Mouse (Mus musculus) T-helper 1 cell (primary cell): ENCODE data around the gene Ccni.

ENCODE experiments used
- in situ Hi-C: fragments of 300-600 bp; cut with MboI, MseI; formaldehyde crosslinking; loops from one replicate; pipeline ENCODE4 v1.15.1; 2025; ENCODE audit warnings: high pct_unique_total_duplicates

The Ccni gene

DNA sequence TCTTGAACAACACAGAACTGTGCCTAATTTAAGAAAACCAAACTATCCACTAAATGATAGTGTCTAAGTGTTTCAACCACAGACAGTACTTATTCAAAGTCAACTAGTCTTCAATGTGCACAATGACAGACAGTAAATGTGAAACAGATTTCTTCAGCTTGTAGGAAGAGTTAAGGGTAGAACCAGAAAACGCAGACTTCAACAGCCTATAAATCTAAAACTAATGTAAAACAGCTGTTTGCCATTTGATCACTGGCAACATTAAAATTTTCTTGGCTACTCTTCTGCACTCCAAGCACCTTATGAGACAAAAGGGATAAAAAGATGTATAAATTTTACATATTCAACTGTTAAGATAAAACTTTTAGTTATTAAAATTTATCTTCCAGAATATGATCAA lies 5.1 kb downstream of the Ccni start:
- in situ Hi-C loops: no loop called here

DNA sequence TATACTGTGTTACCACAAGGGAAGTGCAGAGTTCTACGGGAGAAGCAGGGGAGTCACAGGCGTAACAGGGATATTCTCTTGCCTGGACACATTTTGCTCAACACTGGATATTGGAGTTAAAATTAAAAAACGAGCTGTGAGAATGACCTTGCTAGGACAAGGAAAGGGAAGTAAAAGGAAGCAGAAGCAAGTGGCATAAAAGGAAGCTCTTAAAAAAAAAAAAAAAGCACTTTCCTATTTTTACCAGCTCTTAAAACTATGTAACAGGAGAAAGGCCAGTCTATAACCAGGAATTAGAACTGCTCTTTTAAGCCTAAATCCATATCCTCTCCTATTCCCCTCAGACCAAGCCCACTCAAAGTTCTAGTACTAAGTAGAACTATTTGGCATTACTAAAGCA lies 8.1 kb downstream of the Ccni start:
- in situ Hi-C loops: no loop called here

DNA sequence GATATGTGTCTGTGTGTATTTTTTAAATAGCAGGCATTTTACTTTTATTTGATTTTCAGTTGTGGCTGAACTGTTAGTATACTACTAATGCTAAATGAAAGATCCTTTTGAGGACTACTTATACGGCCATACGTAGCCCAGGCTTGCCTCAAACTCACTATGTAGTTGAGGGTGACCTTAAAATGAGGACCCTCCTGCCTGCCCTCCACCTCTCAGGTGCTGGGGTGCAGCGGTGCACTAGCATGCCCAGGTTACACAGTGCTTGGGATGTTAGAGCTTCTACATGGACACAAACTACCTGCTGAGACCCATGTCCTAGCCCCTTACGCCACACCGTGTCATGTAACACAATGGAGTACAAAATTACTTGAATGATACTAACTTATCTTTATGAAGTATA lies 15.9 kb downstream of the Ccni start:
- in situ Hi-C loops: no loop called here

DNA sequence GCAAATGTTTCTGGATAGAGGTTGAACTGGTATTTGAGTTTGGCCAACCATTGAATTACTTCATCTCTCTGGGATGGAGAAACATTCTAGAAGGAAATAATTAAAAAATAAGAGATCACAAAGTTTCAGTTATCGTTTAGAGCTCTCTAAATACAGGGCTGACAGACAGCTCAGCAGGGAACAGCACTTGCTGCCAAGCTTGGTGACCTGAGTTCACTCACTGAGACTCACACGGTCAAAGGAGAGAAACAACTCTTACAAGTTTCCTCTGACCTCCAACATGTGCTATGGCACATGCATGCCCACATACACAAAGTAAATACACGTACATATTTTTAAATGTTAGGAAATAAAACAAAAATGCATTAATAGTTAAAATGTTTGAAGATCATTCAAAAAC lies 16.7 kb downstream of the Ccni start:
- in situ Hi-C loops: no loop called here

DNA sequence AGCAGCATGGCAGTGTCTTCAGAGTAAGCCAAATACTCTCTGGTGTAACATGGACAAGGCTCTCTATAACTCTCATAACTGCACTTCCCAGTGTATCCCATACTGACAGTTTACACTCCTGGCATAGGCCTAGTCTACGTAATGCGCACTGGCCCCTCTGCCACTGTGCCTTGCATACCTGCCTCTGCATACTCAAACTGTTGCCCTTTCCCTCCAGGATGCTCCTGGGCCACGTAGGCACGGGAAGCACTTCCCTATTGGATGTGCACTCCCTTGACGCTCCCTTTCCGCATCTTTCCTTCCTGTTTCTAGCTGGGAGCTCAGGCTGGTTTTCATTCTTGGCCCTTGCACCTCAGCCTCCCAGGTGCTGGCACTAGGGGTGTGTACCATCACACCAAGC lies 21.7 kb downstream of the Ccni start:
- in situ Hi-C loops: no loop called here

DNA sequence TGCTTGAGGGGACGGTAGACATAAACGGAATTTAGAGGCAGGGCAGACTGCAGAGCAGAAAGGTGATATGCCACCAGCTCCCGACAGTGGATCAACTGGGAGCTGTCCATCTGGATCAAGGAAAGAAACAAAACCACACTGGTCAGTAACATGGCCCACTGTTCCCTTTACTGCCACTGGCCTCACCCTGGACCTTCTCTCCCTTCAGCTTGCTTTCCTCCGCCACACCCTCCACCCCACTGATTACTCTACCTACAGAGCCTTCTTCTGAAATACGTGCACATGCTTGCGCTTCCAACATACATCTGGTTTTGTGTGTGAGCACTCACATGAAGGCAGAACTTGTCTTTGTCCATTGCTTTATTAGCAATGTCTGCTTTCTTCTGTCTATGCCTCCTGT lies 23.0 kb downstream of the Ccni start:
- in situ Hi-C loops: no loop called here

DNA sequence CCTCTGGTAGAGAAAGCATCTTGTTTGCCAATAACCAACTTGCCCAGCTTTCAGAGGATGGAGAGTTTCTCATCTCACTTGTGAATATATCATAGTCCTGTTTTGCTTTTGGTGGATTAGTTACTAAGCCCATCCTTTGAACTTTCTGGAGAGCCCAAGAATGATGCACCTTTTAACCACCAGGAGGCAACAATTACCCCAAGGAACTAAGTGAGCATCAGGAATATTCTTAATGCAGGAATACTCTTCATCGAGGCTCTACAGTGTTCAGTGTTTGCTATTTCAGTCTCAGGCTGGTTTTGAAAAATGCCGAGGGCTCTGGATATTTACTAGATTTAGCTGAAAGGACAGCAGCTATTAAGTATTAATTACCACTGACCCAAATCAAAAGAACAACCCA lies 26.0 kb downstream of the Ccni start:
- in situ Hi-C loops: no loop called here

DNA sequence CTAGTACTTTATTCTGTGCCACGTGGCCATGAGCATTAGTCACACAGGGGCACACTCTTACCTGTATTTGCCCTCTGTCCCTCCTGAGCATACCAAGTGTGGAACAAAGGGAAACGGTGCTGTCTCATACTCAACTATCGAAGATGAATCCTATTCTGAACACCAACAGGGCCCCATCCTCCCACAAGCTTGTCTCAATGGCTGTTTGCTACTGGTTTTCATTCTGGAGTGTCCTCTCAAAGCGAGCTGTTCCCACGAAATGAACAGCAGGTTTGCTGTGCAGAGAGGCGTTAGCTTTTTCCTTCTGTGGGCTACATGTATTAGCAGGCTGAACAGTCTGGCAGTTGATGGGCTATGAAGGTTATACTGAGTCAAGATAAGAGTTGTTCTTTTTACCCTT lies 27.7 kb downstream of the Ccni start:
- in situ Hi-C loops: no loop called here

DNA sequence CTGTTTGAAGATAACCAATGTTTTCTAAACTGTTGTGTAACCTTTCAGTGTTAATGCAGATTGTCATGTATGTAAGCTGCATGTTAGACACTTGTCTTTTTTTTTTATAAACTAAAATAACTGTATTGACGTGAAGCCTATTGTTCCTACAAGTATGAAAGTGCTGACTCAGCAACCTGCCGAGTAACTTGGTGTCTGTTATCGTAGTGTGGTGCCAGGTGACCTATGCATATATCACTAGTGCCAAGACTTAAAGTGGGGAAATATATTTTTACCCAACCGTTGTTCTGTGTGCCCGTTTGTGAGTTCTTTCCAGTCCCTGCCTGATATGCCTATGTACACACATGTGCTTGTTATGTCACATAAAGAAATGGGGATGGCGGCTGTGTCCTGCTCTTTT lies 31.6 kb downstream of the Ccni start:
- in situ Hi-C loops: no loop called here

DNA sequence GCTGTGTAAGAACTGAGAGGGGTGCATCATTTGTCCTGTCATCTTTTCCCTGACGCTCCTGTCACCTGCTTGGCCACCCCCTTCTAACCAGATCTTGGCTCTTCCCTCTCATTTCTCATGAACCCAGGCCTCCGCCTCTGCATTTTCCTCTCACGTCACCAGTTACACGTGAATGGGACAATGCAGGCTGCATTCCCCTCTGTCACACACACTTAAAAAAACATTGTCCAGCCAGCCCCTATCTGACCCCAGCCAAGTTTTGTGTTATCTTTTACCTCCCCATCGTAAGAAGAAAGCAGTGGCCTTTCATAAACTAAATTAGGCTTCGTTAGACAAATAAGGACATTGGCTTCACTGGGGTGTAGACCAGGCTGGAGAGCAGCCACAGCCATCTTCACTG lies 33.8 kb downstream of the Ccni start:
- in situ Hi-C loops: no loop called here

DNA sequence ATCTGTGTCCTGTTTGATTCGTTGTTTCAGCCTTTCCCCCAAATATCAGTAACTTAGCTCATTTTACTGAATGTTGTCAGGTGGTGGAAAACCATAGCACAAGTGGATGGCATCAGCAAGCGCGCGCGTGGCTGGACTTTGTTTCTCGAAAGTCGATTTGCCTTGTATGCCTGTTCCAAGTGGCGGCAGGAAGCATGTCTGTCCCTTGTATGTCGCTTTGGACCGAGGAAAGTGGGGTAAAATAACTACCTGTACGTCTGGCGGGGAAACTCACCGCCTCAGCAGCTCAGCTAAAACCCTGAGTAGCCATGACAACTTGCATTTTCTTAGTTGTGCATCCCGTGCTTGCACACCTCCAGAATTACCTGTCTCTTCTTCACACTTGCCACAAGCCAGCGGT lies 34.9 kb downstream of the Ccni start:
- in situ Hi-C loops: no loop called here

DNA sequence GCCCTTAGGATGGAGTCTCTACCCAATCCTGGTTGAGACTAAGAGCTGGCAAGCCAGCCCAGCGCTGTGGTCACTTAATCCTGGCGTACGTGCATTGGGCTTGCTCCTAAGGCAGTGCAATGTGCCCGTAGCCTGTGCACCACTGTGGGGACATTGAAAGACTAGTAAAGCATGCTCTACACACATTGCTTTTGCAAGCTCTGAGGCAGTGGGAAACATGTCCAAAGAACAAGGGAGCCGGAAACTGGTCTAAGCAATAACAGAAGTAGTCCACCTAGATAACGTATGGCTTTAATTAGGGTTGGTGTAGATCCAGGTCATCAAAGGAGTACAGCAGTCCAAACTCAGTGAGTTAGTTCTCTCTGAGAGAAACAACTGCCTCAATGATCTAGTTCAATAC lies 37.6 kb downstream of the Ccni start:
- in situ Hi-C loops: no loop called here

DNA sequence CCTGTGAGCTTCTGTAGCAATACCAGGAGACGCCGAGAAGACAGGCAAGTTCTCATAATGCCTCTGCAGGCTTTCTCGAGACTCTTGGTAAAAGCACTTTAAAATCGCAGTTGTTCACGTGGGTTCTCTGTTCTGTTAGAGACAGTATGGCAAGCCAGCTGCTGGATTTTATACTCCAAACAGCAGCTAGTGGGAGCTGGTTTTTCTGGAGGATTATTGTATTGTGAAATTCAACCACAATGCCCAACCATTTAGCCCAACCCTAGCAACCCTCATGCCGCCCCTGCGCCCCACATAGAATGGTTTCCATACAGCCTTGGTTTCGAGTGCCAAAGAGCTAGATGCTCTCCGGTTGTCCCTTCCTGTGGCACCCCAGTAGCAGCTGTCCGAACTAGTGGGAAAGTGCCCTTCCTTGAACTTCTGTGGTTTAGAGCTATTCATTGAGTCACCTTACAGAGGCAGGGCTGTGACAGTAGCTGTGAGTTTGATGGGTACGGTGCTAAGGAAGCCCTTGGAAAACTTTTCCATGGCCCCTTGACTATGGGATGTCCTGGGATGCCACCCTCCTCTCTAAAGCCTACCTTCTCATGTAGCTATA lies 38.3 kb downstream of the Ccni start:
- in situ Hi-C loops: no loop called here

DNA sequence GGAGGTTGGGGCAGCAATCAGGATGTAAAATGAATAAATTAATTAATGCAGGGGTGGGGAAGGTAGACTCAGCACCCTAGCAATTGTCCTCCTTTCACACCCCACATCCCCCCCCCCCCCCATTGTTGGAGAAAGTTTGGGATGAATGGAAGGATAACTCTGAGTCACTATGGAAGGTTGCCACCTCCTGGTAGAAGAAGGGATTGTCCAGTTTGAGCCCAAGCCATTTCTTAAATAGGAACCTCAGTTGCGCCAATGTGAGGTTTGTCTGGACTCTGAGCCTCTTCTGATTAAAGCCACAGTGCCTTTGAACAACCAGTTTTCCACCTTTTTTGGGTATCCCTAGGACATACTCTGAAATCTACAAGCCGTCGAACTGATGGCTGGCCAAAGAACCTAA lies 42.8 kb downstream of the Ccni start:
- in situ Hi-C loops: no loop called here

DNA sequence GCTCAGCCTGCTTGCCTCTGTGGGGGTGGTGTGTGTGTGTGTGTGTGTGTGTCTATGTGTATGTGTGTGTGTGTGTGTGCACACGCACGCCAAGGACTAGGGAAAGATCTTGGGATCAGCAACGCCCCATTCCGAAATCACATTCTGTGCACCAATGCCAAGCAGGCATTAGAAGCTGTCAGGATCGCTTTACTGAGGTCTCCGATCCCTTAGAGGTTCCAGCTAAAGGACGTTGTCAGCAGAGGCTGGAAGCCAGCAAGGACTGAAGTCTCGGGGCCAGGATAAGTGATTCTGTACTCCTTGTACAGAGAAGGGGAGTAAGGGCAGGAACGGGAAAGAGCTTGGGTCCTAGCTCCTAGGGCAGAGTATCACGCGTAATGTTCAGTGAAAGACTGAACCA lies 51.9 kb downstream of the Ccni start:
- in situ Hi-C loops: no loop called here

DNA sequence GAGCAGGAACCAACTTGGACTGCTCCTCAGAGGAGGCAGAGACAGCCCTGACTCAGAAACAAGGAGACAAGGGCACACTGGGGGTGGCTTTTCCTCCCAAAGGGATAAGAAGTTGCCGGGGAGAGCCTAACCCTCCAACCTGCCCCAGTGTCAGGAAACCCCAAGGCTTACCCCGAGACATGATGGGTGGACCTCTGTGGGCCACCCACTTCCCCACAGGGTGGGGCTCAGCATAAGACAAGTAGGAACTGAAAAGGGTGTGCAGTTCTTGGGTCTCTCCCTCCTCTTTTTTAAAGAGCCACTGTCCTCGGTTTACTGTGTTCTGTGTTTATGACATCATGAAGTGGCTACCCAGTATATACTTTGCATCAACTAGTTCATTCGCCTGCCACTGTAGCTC lies 53.8 kb downstream of the Ccni start:
- in situ Hi-C loops: no loop called here

DNA sequence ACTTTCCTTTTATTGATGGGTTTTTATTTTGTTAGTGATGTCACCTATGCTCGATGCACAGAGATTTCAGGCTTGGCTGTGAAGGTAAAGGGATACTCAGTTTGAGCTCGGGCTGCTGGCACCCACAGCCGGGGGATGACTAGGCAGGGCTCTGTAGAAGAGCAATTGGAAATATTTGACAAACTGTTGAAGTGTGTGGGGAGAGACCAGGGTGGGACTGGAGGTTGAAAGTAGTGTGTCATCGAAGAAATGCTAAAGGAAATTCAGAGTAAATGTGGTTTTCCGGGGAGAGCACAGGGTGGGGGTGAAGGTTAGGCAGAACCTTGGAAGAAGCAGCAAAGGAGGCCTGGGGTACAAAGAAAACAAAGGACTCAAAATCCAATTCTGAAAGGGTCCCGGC lies 54.3 kb downstream of the Ccni start:
- in situ Hi-C loops: no loop called here

DNA sequence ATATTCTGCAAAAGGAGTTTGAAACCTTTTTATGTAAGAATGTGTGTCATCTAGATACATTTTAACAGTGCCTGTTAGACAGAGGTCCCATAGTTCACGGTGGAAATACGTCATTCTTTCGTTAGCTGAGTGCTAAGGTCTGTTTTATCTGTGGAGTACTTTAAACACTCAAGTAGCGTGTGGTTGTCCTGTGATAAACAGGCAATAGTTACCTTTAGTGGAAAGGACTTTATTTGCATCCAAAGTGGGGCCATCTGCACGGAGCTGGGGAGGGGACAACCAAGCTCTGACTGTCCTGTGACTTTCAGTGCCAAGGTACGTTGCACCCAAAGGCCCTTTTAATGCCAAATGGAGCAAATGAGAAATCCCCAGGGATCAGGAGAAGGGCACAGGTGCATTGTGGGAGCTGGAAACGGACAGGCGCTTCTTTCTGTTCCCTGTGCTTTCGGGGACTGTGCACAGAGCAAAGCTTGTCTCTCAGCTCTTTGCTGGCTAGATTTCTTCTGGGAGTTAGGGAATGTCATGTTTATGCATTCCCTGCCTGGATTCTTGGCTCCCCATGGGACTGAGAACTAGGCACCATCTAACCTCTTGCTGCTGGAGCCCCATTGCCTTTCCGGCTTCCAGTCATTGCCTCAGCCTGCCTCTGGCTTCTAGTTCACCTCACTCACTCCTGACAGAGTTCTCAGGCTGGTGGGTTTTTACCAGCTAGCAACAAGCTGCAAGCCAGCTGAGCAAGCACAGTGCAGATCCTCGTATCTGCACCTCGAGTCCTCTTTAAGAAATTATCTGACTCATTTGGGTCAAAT lies 56.1 kb downstream of the Ccni start:
- in situ Hi-C loops: no loop called here

DNA sequence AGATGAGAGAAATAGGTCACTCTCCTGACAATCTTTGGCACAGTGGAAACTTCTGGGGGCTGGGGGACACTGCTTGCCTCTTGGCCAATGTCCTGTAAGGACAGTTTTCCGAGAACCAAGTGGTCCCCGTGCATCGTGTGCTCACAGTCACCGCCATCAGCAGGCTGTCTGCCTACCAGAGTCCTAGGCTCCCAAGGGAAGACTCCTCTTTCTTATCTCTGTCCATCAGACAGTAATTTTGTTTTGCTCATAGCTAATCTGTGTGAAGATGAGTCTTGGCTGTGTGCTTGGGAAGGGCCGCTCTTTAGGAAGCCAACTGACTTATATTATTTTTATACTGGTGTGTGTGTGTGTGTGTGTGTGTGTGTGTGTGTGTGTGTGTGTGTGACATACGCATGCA lies 60.8 kb downstream of the Ccni start:
- in situ Hi-C loops: no loop called here

DNA sequence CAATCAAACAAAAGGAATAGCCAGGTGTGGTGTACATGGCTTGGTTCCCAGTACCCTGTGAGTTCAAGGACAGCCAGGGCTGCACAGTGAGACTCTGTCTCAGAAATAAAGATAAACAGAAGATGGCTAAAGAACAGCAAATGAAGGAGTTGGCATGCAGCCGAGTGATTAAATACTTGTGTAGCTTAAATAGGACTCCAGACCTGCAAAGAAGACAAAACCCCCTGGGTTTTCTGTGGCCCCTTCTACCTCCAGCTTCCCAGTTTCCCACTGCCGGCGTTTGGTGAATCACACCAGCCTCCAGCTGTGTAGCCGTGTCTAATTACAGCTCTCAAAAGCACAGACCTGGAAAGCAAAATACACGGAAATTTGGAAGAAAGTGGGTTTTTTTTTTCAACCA lies 61.4 kb downstream of the Ccni start:
- in situ Hi-C loops: no loop called here

DNA sequence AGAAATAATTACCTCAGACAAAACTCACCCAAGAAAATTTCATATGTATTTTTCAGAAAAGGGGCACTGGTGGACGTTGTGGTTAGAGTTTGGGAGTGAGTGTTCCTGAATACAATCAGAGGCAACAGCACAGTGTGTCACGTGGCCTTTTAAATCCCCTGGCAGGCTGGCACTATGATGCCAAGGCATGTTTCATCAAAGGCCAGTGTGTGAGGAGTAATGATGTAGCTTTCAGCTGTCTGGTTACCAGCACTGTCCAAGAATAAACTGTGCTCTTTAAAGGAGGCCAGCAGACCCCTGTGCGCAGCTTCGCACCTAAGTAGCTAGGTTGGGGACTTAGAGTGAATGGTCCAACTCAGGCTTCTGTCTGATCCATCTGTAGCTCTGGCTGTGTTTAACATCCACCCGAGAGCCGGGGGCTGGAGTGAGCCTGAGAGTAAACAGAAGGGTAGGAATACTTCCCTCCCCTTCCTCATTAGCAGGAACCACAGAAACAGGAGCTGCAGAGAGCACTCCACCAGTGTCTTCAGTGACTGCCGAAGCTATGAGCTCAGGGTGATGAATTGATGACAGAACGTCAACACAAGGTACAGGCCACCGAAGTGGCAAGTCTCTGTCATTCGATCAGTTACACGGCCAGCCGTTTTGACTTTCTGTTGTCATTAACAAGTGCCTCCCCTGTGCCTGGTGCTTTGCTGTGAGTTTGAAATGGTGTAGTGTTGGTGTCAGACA lies 62.8 kb downstream of the Ccni start:
- in situ Hi-C loops: no loop called here

DNA sequence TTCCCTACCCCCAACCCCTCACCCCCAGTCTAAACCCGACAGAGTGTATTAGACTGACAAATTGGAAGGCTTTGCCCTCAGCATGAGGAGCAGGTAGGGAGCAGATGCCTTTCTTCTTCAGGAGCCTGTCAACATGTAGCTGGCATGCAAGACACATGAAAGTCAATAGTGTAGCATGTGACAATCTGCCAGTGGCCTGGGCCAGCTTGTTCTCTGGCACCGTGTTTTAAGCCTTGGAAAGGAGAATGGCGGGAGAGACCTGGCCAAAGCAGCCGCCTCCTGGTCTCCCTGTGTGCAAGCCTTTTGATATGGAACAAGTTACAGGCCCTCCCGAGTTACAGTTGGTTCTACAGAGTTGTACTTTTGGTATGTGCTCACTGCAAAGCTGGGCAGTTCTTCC lies 65.5 kb downstream of the Ccni start:
- in situ Hi-C loops: no loop called here

DNA sequence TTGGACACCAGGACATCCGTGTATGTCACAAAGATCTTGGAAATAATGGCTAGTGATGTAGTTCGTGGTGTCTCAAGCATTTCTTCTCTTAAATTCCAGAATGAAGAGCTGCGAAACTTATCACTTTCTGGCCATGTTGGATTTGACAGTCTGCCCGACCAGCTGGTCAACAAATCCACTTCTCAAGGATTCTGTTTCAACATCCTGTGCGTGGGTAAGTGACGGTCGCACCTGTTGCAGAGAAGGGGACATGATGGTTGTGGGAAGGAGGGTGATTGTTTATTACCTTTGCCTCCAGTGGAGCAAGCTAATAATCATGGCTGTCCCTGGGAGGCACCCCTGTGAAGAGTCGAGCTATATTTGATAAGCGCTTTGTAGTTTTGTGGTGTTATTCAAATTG lies 66.9 kb downstream of the Ccni start:
- in situ Hi-C loops: no loop called here
